Mouse (Mus musculus): ENCODE measurements around the gene Cdh4. TPM values are rescaled to one million over a fixed set of nuclear protein-coding genes. Genes with fewer than 3 reads are reported as not detected.

The Cdh4 gene
- polyA plus RNA-seq, 1 experiment = not detected

GRCm38 (mm10) chr2:179491891-179492290 lies 49.7 kb downstream of the Cdh4 start:
- Histone ChIP-seq H3K4me3 (replicated peaks) (no peak overlapping the region), H3K36me3 (ENCODE audit: control insufficient read depth) (no peaks in the 10 kb centered on the region), H3K4me1 (ENCODE audit: control insufficient read depth) (no peaks in the 10 kb centered on the region), H3K9me3 (ENCODE audit: control insufficient read depth, low read length) (peaks cover 71% of the 10 kb centered on the region), H3K27me3 (ENCODE audit: control insufficient read depth) (no peaks in the 10 kb centered on the region; the same call in 1 of the 2 replicates)
- no peak for TF ChIP-seq TAL1 (IDR thresholded peaks at IDR 0.05; ENCODE audit: low read length)

GRCm38 (mm10) chr2:179494276-179494675 lies 52.0 kb downstream of the Cdh4 start:
- Histone ChIP-seq H3K4me3 (replicated peaks) (no peak overlapping the region), H3K27me3 (ENCODE audit: control insufficient read depth) (no peaks in the 10 kb centered on the region; the same call in 1 of the 2 replicates), H3K4me1 (ENCODE audit: control insufficient read depth) (no peaks in the 10 kb centered on the region), H3K9me3 (ENCODE audit: control insufficient read depth, low read length) (peaks cover 59% of the 10 kb centered on the region), H3K36me3 (ENCODE audit: control insufficient read depth) (no peaks in the 10 kb centered on the region)
- TF ChIP-seq TAL1 (IDR thresholded peaks at IDR 0.05; ENCODE audit: low read length) (no peak), GATA1 (IDR thresholded peaks at IDR 0.05; ENCODE audit: low read length) (no peak)

DNA sequence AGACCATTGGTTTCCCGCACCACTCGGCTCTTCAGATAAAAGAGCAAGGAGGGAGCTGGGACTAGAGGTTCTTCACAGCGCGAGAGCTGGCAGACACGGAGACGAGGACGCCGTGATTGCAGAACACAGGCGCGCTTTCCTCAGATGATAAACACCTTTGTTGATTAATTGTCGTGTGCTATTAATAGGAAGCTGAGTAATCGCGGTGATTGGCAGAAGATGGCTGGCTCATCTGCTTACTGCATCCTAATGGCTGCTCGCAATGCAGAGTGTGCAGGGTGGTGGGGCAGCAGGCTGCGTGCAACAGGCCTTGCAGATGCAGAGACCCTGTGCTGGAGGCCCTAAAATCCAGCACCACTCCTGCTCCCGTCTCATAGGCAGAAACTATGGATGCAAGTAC lies 68.2 kb downstream of the Cdh4 start:
- TF ChIP-seq GATA1 (IDR thresholded peaks at IDR 0.05; ENCODE audit: low read length) = no peak
- no peak for TF ChIP-seq TAL1 (IDR thresholded peaks at IDR 0.05; ENCODE audit: low read length)

GRCm38 (mm10) chr2:179516559-179516958 lies 74.3 kb downstream of the Cdh4 start:
- no peak for TF ChIP-seq GATA1 (IDR thresholded peaks at IDR 0.05; ENCODE audit: low read length)
- TF ChIP-seq TAL1 (IDR thresholded peaks at IDR 0.05; ENCODE audit: low read length) = no peak
- Histone ChIP-seq H3K4me3 (replicated peaks) (no peak overlapping the region), H3K36me3 (ENCODE audit: control insufficient read depth) (no peaks in the 10 kb centered on the region), H3K27me3 (ENCODE audit: control insufficient read depth) (no peaks in the 10 kb centered on the region), H3K4me1 (ENCODE audit: control insufficient read depth) (no peaks in the 10 kb centered on the region), H3K9me3 (ENCODE audit: control insufficient read depth, low read length) (peaks cover 60% of the 10 kb centered on the region)

More for the DNA sequence above, 68.2 kb downstream of the Cdh4 start:
- peaks cover 77% of the 10 kb centered on the region for H3K9me3 ChIP-seq (ENCODE audit: control insufficient read depth, low read length)
- H3K36me3 ChIP-seq (ENCODE audit: control insufficient read depth) = no peaks in the 10 kb centered on the region
- no peaks in the 10 kb centered on the region; the same call in 1 of the 2 replicates for H3K27me3 ChIP-seq (ENCODE audit: control insufficient read depth)
- no peak overlapping the region for H3K4me3 ChIP-seq (replicated peaks)
- H3K4me1 ChIP-seq (ENCODE audit: control insufficient read depth) = no peaks in the 10 kb centered on the region

- no peaks in the 10 kb centered on the region for H3K27me3 ChIP-seq (ENCODE audit: control insufficient read depth)
- H3K4me3 ChIP-seq (replicated peaks) = no peak overlapping the region
- H3K36me3 ChIP-seq (ENCODE audit: control insufficient read depth) = no peaks in the 10 kb centered on the region
- TF ChIP-seq TAL1 (IDR thresholded peaks at IDR 0.05; ENCODE audit: low read length) = no peak
- TF ChIP-seq GATA1 (IDR thresholded peaks at IDR 0.05; ENCODE audit: low read length) = no peak
- H3K9me3 ChIP-seq (ENCODE audit: control insufficient read depth, low read length) = peaks cover 61% of the 10 kb centered on the region
- no peaks in the 10 kb centered on the region for H3K4me1 ChIP-seq (ENCODE audit: control insufficient read depth)
Observed at GRCm38 (mm10) chr2:179518456-179519032, 76.3 kb downstream of the Cdh4 start.

- TF ChIP-seq TAL1 (IDR thresholded peaks at IDR 0.05; ENCODE audit: low read length) (no peak), GATA1 (IDR thresholded peaks at IDR 0.05; ENCODE audit: low read length) (no peak)
- Histone ChIP-seq H3K36me3 (ENCODE audit: control insufficient read depth) (no peaks in the 10 kb centered on the region), H3K9me3 (ENCODE audit: control insufficient read depth, low read length) (peaks cover 63% of the 10 kb centered on the region), H3K27me3 (ENCODE audit: control insufficient read depth) (no peaks in the 10 kb centered on the region), H3K4me3 (replicated peaks) (no peak overlapping the region), H3K4me1 (ENCODE audit: control insufficient read depth) (no peaks in the 10 kb centered on the region)
Observed at GRCm38 (mm10) chr2:179519161-179519560, 76.9 kb downstream of the Cdh4 start.

GRCm38 (mm10) chr2:179519931-179520330 lies 77.7 kb downstream of the Cdh4 start:
- no peaks in the 10 kb centered on the region for H3K36me3 ChIP-seq (ENCODE audit: control insufficient read depth)
- H3K9me3 ChIP-seq (ENCODE audit: control insufficient read depth, low read length) = peaks cover 61% of the 10 kb centered on the region
- H3K4me3 ChIP-seq (replicated peaks) = no peak overlapping the region
- H3K4me1 ChIP-seq (ENCODE audit: control insufficient read depth) = no peaks in the 10 kb centered on the region
- TF ChIP-seq TAL1 (IDR thresholded peaks at IDR 0.05; ENCODE audit: low read length) (no peak), GATA1 (IDR thresholded peaks at IDR 0.05; ENCODE audit: low read length) (no peak)
- H3K27me3 ChIP-seq (ENCODE audit: control insufficient read depth) = no peaks in the 10 kb centered on the region

DNA sequence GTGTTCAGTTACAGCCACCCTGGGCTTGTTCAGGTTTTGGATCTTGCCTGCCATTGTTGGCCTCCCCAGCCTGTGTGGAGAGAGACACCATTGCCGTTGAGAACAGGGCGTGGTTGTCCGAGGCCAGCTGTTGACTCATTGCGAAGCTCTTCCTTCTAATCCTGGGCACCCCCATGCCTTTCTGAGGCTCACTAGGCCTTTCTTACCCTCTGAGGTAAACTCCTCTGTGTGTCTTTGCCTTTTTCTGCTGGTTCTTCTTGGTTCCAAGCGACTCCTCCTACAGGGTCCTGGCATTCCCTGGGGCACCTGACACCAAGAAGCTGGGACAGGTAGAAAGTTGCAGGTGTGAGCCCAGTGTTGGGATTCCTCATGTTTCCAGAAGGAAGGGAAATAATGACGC lies 78.7 kb downstream of the Cdh4 start:
- H3K4me3 ChIP-seq (replicated peaks) = no peak overlapping the region
- no peaks in the 10 kb centered on the region for H3K36me3 ChIP-seq (ENCODE audit: control insufficient read depth)
- no peaks in the 10 kb centered on the region for H3K4me1 ChIP-seq (ENCODE audit: control insufficient read depth)
- H3K27me3 ChIP-seq (ENCODE audit: control insufficient read depth) = no peaks in the 10 kb centered on the region
- TF ChIP-seq GATA1 (IDR thresholded peaks at IDR 0.05; ENCODE audit: low read length) = no peak
- no peak for TF ChIP-seq TAL1 (IDR thresholded peaks at IDR 0.05; ENCODE audit: low read length)
- H3K9me3 ChIP-seq (ENCODE audit: control insufficient read depth, low read length) = peaks cover 54% of the 10 kb centered on the region

- peaks cover 49% of the 10 kb centered on the region for H3K9me3 ChIP-seq (ENCODE audit: control insufficient read depth, low read length)
Observed at GRCm38 (mm10) chr2:179521444-179521843, 79.2 kb downstream of the Cdh4 start.

DNA sequence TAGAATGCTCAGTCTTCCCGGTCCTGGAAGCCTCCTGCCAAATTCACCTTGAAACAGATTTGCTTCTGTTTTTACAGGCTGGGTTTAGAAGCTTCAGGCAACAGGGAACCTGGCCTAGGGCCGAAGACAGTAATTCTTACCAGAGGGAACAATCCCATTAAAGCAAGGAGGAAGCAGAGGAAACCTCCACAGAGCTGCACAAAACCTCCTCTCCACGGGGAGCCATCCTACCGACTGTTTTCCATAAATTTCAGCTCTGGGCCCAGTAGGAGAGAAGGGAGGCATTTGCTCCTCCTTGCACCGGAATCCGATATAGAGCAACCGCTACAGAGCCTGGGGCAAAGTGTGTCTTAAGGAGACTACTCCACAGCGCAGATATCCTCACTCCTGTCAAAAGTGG lies 79.9 kb downstream of the Cdh4 start:
- TF ChIP-seq GATA1 (IDR thresholded peaks at IDR 0.05; ENCODE audit: low read length) (no peak), TAL1 (IDR thresholded peaks at IDR 0.05; ENCODE audit: low read length) (no peak)
- no peaks in the 10 kb centered on the region for H3K36me3 ChIP-seq (ENCODE audit: control insufficient read depth)
- H3K4me3 ChIP-seq (replicated peaks) = no peak overlapping the region
- peaks cover 54% of the 10 kb centered on the region for H3K9me3 ChIP-seq (ENCODE audit: control insufficient read depth, low read length)
- no peaks in the 10 kb centered on the region for H3K4me1 ChIP-seq (ENCODE audit: control insufficient read depth)
- H3K27me3 ChIP-seq (ENCODE audit: control insufficient read depth) = no peaks in the 10 kb centered on the region

More at GRCm38 (mm10) chr2:179521444-179521843, 79.2 kb downstream of the Cdh4 start:
- no peaks in the 10 kb centered on the region for H3K27me3 ChIP-seq (ENCODE audit: control insufficient read depth)
- no peaks in the 10 kb centered on the region for H3K4me1 ChIP-seq (ENCODE audit: control insufficient read depth)
- no peak for TF ChIP-seq GATA1 (IDR thresholded peaks at IDR 0.05; ENCODE audit: low read length)
- no peak for TF ChIP-seq TAL1 (IDR thresholded peaks at IDR 0.05; ENCODE audit: low read length)
- no peak overlapping the region for H3K4me3 ChIP-seq (replicated peaks)
- H3K36me3 ChIP-seq (ENCODE audit: control insufficient read depth) = no peaks in the 10 kb centered on the region

Data from erythroblast, embryonic 14.5 days (primary cell).